Mouse (Mus musculus) midbrain, embryonic 14.5 days (tissue): ENCODE data around the gene Trpv6. TPM values are rescaled to one million over a fixed set of nuclear protein-coding genes. Genes with fewer than 3 reads are reported as not detected.

Experiments
- ATAC-seq: fragments of 200-750 bp; cut with Nextera tagmentation; 2 replicates; pipeline ENCODE4 v1.8.0; 2017; ENCODE audit warnings: moderate number of reproducible peaks, moderate library complexity; ENCODE audit not compliant: low FRiP score, low TSS enrichment
- DNase-seq: peaks from one replicate; pipeline ENCODE4 v3.0.0-alpha.2; 2015
- H3K27ac ChIP-seq: fragments of 300-500 bp; sonication (generic); replicated peaks from 2 replicates; pipeline ENCODE4 v1.5.1; 2014; ENCODE audit warnings: mild to moderate bottlenecking, low read depth, low read length, moderate library complexity
- H3K27me3 ChIP-seq: fragments of 300-500 bp; sonication (generic); 2 replicates; pipeline ENCODE4 v1.6.1; 2014; ENCODE audit warnings: low read length, control low read depth, mixed read lengths; ENCODE audit not compliant: control insufficient read depth, insufficient read depth
- H3K36me3 ChIP-seq: fragments of 300-500 bp; sonication (generic); 2 replicates; pipeline ENCODE4 v1.6.1; 2014; ENCODE audit warnings: low read length, control low read depth; ENCODE audit not compliant: control insufficient read depth, insufficient read depth
- H3K4me1 ChIP-seq: fragments of 300-500 bp; sonication (generic); 2 replicates; pipeline ENCODE4 v1.6.1; 2014; ENCODE audit warnings: mild to moderate bottlenecking, antibody characterized with exemption, low read length, control low read depth; ENCODE audit not compliant: control insufficient read depth, insufficient read depth
- H3K4me2 ChIP-seq: fragments of 300-500 bp; sonication (generic); 2 replicates; pipeline ENCODE4 v1.6.1; 2014; ENCODE audit warnings: mild to moderate bottlenecking, low read length, moderate library complexity
- H3K4me3 ChIP-seq: fragments of 300-500 bp; sonication (generic); replicated peaks from 2 replicates; pipeline ENCODE4 v1.5.1; 2014; ENCODE audit warnings: low read depth, low read length
- H3K9ac ChIP-seq: fragments of 300-500 bp; sonication (generic); replicated peaks from 2 replicates; pipeline ENCODE4 v1.6.1; 2014; ENCODE audit warnings: mild to moderate bottlenecking, low read length, moderate library complexity
- H3K9me3 ChIP-seq: fragments of 300-500 bp; sonication (generic); 2 replicates; pipeline ENCODE4 v1.6.1; 2016; ENCODE audit warnings: low read length, control low read depth, mixed read lengths; ENCODE audit not compliant: control insufficient read depth
- WGBS: fragments of 180-500 bp; shearing (Covaris S2); extraction: QIAGEN DNeasy Blood & Tissue Kit; methylation state at CpG from one replicate; pipeline ENCODE4 v1.1.7; 2014; 5-methylcytosine and 5-hydroxymethylcytosine counted together
- polyA plus RNA-seq: library from polyadenylated mRNA; unstranded; fragments of >200 nt; fragmentation: Nextera tagmentation; extraction: Ambion mirVana; gene quantifications from 2 replicates; pipeline ENCODE4 v1.2.1, GENCODE M21; 2014

Trpv6 gene
- polyA plus RNA-seq = 1.2 and 1.7 TPM in 2 replicates

DNA sequence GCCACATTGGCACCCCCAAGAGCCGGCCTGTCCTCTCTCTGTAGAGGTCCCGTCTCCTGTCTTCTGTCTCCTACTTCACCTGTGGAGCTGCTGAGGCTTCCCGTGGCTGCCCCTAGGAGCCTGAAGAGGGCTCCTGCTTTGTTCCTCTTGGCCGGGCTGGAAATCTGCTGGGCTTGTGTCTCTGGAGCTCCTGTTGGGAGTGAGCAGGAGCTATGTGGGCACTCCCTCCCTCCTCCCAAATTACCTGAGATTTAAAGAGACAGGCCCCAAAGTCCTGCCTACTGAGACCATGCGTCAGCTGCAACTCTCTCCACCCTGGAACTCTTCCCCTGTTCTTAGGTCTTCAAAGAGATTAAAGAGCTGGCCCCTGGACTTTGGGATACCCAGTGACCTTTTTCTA is at the start of gene Trpv6:
TSS of gene Trpv6 (minus strand) at position 228 of the 400 bp plus-strand sequence.
- Histone ChIP-seq H3K4me1 (no peaks in the 10 kb centered on the region), H3K27ac (no peak within 1 kb of the TSS), H3K27me3 (no peaks in the 10 kb centered on the region), H3K36me3 (no peaks in the 10 kb centered on the region), H3K4me2 (no peak within 1 kb of the TSS), H3K9me3 (no peaks in the 10 kb centered on the region), H3K4me3 (no peak within 1 kb of the TSS), H3K9ac (no peak within 1 kb of the TSS)
- DNase-seq (no peak), ATAC-seq (no peak)
- WGBS = 23% methylated on average over 5 of the region's 5 CpGs

DNA sequence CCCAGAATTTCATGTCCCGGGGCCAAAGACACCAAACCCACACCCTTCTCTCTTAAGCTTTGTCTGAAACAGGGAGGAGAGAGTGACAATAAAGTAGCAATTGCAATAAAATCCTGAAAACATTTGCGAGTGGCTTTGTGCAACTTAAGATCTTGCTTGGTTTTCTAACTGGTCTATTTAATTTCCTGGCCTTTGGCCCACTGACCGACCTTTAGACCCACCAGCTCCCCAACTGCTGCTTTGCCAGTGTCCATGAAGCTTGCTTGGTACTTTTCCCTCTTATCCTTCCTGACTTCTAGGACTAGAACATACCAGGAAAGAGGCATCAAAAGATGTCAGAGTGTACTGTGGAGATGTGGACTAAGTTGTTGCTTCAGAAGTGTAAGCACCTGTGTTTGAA is 49.4 kb upstream of the Trpv6 start:
- H3K4me1 ChIP-seq = no peaks in the 10 kb centered on the region
- WGBS = 94% methylated on average over 3 of the region's 3 CpGs
- no peak for DNase-seq
- no peaks in the 10 kb centered on the region for H3K9me3 ChIP-seq
- H3K36me3 ChIP-seq = no peaks in the 10 kb centered on the region
- ATAC-seq = no peak
- no peaks in the 10 kb centered on the region for H3K27me3 ChIP-seq
- no peak overlapping the region for H3K27ac ChIP-seq
- H3K4me3 ChIP-seq = no peak overlapping the region
- H3K4me2 ChIP-seq = no peak overlapping the region
- no peak overlapping the region for H3K9ac ChIP-seq

DNA sequence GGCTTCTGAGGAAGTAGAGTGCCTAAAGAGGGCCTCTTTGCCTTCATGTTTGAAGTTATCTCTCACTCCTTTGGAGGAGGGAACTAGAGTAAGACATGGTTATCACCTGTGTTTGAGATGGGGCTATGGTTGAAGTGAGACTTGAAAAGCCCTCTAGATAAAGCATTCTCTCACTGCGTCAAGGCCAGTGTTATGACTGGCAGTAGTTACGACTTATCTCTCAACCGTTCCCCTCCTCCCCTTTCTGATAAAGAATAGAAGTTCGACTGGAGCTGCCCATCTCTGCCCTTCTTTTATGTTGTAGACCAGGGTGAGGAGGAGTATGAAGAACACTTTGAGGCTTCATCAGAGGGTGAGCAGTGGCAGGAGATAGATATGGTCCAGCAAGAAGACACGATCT is 48.7 kb upstream of the Trpv6 start:
- ATAC-seq = no peak
- Histone ChIP-seq H3K9ac (no peak overlapping the region), H3K4me1 (no peaks in the 10 kb centered on the region), H3K9me3 (no peaks in the 10 kb centered on the region), H3K27ac (no peak overlapping the region), H3K36me3 (no peaks in the 10 kb centered on the region), H3K4me2 (no peak overlapping the region), H3K4me3 (no peak overlapping the region), H3K27me3 (no peaks in the 10 kb centered on the region)
- WGBS = 88% methylated on average over 5 of the region's 5 CpGs
- DNase-seq = no peak

DNA sequence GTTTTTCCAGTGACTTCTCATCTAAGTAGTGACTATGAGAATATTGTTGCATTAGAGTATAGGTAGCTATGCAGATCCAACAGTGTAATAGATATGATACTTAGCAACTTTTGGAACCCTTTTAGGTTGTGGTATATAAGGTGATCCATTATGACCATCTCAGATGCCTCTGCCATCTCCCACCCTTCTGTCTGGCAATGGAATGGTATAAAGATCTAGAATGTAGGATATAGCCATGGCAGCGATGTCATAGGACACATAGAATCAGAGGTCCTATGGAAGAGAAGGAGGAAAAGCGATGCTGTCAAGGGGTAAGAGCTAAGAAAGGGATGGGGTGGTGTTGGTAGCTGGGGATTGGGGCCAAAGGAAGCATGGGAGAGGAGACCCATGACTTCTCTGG is 47.9 kb upstream of the Trpv6 start, which contains the start of gene Llcfc1:
TSS of gene Llcfc1 (plus strand) at position 301 of the 400 bp plus-strand sequence.
- H3K27me3 ChIP-seq = no peaks in the 10 kb centered on the region
- DNase-seq (no peak), ATAC-seq (no peak)
- 87% methylated on average over 2 of the region's 2 CpGs for WGBS
- H3K9me3 ChIP-seq = no peaks in the 10 kb centered on the region
- H3K36me3 ChIP-seq = no peaks in the 10 kb centered on the region
- H3K27ac ChIP-seq = no peak within 1 kb of the TSS
- no peak within 1 kb of the TSS for H3K4me2 ChIP-seq
- no peak within 1 kb of the TSS for H3K4me3 ChIP-seq
- H3K9ac ChIP-seq = no peak within 1 kb of the TSS
- H3K4me1 ChIP-seq = no peaks in the 10 kb centered on the region

DNA sequence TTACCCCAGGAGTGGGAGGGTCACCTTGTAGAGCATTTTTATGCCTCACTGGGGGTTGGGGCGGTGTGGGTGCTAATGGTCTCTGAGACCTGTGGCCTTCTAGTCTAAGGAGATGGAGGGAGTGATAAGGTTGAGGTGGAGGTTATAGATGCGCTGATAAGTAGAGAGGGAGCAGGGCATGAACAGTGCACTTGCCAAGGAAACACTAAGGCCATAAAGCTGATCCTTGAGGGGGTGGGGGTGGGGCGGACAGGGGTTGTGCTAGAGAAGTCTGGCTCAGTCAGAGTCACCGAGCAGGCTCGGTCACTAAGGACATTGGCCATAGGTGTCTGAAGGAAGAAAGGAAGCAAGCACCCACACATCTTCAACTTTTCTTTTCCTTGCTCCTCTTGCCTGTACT is 45.5 kb upstream of the Trpv6 start:
- no peaks in the 10 kb centered on the region for H3K4me1 ChIP-seq
- H3K4me2 ChIP-seq = no peak overlapping the region
- H3K4me3 ChIP-seq = no peak overlapping the region
- DNase-seq (no peak), ATAC-seq (no peak)
- H3K9me3 ChIP-seq = no peaks in the 10 kb centered on the region
- H3K9ac ChIP-seq = no peak overlapping the region
- H3K27ac ChIP-seq = no peak overlapping the region
- H3K27me3 ChIP-seq = no peaks in the 10 kb centered on the region
- H3K36me3 ChIP-seq = no peaks in the 10 kb centered on the region
- 84% methylated on average over 5 of the region's 5 CpGs for WGBS

DNA sequence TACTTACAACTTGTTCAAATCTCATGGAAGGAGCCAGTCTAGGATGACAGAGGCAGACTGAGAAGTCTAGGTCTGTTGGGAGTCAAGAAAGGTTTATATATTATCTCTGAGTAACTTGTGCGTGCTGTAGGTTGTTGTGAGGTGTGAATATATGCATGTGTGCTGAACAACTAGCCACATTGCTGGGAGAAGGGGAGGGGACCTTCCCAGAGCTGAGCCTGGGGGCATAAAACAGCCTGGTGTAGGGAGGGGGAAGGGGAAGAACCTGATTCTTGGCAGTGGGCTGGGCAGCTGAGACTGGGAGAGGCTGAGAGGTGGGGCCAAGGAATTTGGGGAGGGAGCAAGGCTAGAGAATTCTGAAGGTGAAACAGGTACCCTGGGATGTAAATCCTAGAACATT is 44.5 kb upstream of the Trpv6 start, which contains the start of gene Trpv5:
TSS of gene Trpv5 (minus strand) at position 101 of the 400 bp plus-strand sequence.
- no peak for DNase-seq
- WGBS = 84% methylated on average over 1 of the region's 1 CpGs
- Histone ChIP-seq H3K27me3 (no peaks in the 10 kb centered on the region), H3K9ac (no peak within 1 kb of the TSS), H3K4me3 (no peak within 1 kb of the TSS), H3K27ac (no peak within 1 kb of the TSS), H3K9me3 (no peaks in the 10 kb centered on the region), H3K36me3 (no peaks in the 10 kb centered on the region), H3K4me2 (no peak within 1 kb of the TSS), H3K4me1 (no peaks in the 10 kb centered on the region)
- ATAC-seq = no peak

DNA sequence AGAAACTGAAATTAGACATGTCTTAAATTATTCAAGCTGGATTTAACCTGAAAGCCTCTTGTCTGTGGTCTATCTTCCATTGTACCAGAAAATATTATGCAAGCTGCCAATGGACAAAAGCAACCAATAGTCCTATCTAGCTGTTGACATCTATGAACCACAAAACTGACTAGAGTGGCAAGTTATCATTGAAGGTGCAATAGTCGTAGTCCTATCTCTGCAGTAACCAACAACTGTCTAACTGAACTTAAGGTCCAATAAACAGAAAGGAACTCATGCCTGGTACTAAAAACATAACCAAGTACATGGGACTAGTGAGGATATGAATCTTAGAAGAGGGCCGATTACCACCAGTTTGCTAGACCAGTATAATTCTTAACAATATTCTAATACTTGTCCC is 40.3 kb upstream of the Trpv6 start:
- Histone ChIP-seq H3K36me3 (no peaks in the 10 kb centered on the region), H3K4me2 (no peak overlapping the region), H3K27me3 (no peaks in the 10 kb centered on the region), H3K4me3 (no peak overlapping the region), H3K27ac (no peak overlapping the region), H3K9ac (no peak overlapping the region), H3K9me3 (no peaks in the 10 kb centered on the region), H3K4me1 (no peaks in the 10 kb centered on the region)
- 96% methylated on average over 2 of the region's 2 CpGs for WGBS
- no peak for DNase-seq
- ATAC-seq = no peak

DNA sequence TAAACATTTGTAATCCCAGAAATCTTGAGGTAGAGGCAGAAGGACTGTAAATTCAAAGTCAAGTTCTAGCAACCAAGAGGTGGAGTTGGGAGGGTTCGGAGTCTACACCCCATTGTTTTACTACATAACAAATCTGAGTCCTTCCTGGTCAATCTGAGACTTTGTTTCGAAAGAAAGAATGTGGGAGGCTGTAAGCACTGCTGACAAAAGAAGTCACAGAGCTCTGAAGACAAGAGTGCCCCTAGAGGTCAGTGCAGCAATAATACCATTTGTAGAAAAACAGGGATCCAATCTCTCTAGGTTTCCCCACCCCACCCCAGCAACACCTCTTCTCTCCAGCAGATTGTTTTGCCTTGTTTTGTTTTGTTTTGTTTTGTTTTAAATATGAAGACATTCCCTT is 26.1 kb upstream of the Trpv6 start:
- DNase-seq (peak; percentile 14), ATAC-seq (no peak)
- Histone ChIP-seq H3K27ac (no peak overlapping the region), H3K27me3 (no peaks in the 10 kb centered on the region), H3K36me3 (no peaks in the 10 kb centered on the region), H3K4me2 (no peak overlapping the region), H3K9me3 (no peaks in the 10 kb centered on the region), H3K4me3 (no peak overlapping the region), H3K4me1 (no peaks in the 10 kb centered on the region), H3K9ac (no peak overlapping the region)
- 37% methylated on average over 2 of the region's 2 CpGs for WGBS

DNA sequence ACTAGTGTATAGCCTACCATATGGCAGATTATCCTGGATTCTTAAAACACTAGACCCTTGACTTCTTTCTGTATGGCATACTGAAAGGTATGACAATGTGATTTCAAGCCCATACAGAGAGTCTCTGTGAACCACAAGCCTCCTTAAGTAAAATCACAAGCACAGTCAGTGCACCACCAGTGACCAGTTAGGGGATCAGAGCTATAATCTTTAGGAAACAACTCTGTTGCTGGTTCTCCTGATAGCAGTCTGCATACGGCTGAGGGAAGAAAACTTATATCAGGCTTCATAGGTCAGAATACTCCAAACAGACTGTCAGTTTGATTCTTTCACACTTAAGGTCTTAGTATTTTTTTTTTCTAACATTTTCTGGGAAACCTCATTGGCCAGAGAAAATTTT is 22.3 kb upstream of the Trpv6 start:
- Histone ChIP-seq H3K4me3 (no peak overlapping the region), H3K4me2 (no peak overlapping the region), H3K36me3 (no peaks in the 10 kb centered on the region), H3K9ac (no peak overlapping the region), H3K9me3 (no peaks in the 10 kb centered on the region), H3K27ac (no peak overlapping the region), H3K27me3 (no peaks in the 10 kb centered on the region), H3K4me1 (no peaks in the 10 kb centered on the region)
- WGBS = 90% methylated on average over 1 of the region's 1 CpGs
- DNase-seq (no peak), ATAC-seq (no peak)
